Mouse (Mus musculus) brain, adult 2 months (tissue): Measurements from ENCODE around the gene Ddhd1.

Experiments
- DNase-seq: peaks from one replicate; pipeline ENCODE4 v3.0.0; 2011; ENCODE audit warnings: low read depth, low spot score

The Ddhd1 gene

DNA sequence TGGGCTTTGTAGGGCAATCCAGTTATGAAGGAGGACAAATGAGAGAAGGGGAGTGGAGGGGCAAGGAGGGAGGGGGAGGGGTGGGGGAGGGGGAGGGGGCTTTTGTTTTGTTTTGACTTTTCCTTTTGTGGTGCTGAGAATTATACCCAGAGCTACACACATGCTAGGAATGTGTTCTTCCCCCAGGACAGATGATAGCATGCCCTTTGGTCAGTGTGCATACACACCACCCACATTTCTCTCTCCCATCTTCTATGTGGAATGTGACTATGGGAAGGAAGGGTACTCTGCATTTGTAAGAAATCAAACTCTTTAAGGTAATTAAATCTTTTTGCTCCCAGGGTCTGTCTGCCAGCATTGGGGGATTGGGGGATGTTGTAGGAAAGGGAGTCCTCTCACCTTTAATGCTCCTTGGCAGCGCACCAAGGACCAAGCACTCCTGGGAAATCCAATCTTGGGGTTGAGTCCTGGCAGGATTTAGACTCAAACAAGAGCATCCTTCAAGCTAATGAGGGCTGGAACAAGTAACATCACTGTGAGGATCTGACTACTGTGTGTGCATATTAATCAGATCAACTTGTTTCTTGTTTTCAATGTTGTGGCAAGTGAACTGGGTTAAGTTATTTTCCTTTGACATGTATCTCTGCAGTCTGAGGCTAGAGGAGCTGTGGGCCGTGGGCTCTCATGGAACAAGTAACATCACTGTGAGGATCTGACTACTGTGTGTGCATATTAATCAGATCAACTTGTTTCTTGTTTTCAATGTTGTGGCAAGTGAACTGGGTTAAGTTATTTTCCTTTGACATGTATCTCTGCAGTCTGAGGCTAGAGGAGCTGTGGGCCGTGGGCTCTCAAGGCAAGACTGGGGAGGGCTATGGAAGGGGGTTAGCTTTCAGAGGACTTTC lies 76.8 kb downstream of the Ddhd1 start:
- peak; percentile 37 for DNase-seq

DNA sequence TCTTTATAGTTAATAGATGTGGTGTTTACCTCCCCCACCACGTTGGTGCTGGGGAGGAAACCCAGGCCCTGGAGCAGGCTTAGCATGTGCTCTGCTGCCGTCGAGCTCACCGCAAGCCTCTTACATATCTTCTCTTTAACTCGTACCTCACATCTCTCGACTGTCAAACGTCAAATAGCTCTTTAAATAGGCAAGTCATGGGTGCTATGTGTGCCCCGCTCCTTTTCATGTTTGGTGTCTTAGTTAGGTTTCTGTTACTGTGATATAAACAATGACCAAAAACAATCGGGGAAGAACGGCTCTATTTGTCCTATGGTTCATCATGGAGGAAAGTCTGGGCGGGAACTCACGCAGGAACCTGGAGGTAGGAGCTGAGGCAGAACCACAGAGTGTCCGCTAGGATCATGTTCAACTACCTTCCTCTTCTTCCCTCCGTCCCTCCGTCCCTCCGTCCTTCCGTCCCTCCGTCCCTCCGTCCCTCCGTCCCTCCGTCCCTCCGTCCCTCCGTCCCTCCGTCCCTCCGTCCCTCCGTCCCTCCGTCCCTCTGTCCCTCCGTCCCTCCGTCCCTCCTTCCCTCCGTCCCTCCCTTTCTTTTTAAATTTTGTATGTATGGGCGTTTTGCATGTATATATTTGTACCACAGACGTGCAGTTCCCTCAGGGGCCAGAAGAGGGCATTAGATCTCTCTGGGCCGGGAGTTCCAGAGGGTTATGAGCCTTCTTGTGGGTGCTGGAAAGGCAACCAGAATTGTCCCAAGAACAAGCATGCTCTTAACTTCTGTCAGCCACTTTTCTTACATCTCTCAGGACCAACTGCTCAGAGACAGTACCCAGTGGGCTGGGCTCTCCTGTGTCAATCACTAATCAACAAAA lies 91.6 kb downstream of the Ddhd1 start:
- DNase-seq = peak; percentile 76

DNA sequence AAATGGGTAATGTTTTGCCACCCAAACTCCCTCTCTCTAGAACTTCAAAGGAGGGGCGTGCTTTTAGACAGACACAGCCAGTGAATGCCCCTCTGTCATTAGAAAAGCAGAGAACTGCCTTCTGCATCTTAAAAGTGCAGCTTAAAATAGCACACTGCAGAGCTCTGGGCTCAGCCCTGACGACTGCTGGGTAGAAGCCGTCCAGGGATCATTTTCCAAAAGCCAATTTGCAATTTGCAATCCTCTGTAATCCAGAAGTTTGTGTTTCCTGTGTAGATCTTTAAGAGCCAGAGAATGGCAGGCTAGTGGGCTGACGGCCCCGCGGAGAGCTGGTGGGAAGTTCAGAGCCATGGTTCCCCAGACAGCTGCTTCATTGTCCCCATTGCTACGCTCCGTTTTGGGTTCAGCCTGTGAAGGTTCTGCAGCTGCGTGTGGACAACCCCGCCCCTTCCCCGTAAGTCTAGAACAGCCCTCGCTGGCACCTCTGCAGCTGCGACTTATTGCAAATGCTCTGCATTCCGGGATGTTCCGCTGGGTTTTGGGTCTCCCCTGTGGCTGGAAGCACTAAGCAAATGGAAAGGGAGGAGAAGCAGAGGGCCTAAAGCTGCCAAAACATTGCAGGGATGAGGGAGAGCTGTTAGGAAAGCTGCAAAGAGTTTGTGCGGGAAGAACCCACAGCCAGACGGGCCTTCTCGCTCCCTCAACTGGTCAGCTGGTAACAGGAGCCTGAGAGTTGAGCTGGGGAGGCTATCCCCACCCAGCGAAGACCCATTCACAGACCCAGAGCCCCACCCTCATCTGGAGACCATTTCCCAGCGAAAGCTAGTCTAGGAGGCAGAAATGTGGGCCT lies 92.5 kb downstream of the Ddhd1 start:
- peak; percentile 86 for DNase-seq

GRCm38 (mm10) chr14:45563577-45563976 lies 94.4 kb downstream of the Ddhd1 start:
- DNase-seq = peak; percentile 48

GRCm38 (mm10) chr14:45561681-45562080 lies 96.3 kb downstream of the Ddhd1 start:
- peak; percentile 95 for DNase-seq

DNA sequence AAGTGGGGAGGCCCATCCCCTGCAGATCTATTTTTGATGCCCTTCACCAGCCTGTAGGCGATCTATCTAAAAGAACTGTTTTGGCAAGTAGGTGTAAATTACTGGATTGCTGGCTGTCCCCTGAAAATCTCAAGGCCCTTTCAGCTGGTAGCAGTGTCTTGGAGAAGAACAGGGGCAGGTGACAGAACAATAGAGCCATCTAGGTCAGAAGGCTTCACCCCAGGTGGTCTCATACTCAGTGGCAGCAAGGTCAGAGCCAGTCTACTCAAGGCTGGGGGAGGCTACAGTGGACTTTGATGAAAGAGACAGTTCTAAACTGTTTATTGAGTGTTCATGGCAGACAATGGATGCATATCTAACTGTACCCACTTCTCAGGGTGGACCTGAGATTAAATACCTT lies 98.9 kb downstream of the Ddhd1 start:
- peak; percentile 48 for DNase-seq

GRCm38 (mm10) chr14:45554336-45554735 lies 103.6 kb downstream of the Ddhd1 start:
- DNase-seq = no peak

DNA sequence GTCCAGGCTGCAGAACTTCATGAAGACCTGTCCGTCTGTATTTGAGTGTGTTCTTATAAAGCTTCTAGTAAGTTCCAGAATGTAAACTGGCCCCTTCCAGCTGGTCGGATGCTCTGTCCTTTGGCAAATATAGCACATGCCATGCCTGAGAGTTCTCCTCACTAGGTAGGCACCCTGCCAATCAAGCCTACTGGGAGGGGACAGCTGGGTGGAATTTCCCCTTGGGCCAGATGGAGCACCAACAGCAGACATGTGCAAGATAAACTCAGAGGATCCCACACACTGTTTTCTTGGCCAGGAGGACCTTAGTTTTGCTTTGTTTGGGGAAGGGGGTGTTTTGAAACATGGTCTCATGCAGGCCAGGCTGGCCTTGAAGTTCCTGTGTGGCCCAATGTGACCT lies 104.1 kb downstream of the Ddhd1 start:
- peak; percentile 71 for DNase-seq

GRCm38 (mm10) chr14:45552431-45552830 lies 105.5 kb downstream of the Ddhd1 start:
- no peak for DNase-seq

- DNase-seq = peak; percentile 66
Measured at GRCm38 (mm10) chr14:45551121-45551768, 106.7 kb downstream of the Ddhd1 start.

- peak; percentile 81 for DNase-seq
Measured at GRCm38 (mm10) chr14:45550010-45550647, 107.8 kb downstream of the Ddhd1 start.

DNA sequence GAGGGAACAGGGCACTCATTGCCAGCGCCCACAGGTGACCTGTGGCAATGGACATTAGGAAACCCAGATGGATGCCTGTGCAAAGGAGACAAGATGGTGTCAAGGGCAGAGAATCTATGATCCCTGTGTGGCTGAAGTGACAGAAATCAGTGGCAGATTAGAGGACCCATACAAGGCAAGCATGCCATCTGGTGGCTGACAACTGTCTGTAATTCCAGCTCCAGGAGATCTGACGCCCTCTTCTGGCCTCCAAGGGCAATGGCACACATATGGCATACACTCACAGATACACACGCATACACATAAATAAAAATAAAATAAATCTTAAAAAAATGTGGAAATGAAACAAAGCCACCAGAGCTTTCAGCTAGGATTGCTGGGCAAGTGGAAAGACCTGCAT lies 109.8 kb downstream of the Ddhd1 start:
- DNase-seq = no peak

DNA sequence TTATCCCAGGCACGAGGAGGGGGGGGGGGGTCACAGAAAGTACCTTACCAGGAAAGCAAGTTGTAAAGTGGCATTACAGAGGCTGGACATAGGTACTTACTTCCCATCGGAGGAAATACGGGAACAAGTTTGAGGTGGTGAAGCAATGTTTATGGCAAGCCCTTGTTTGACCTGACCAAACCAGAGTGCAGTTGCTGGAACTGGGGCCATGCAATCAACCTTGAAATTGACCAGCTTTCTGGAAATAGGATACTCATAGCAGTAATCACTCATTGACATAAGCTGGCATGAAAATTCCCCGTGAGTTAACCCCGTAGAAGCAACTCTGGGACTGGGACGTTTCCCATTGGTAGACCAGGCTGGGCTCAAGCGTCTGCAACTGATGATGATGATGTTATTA lies 113.0 kb downstream of the Ddhd1 start:
- no peak for DNase-seq

- DNase-seq = no peak
Measured at GRCm38 (mm10) chr14:45544026-45544425, 113.9 kb downstream of the Ddhd1 start.

DNA sequence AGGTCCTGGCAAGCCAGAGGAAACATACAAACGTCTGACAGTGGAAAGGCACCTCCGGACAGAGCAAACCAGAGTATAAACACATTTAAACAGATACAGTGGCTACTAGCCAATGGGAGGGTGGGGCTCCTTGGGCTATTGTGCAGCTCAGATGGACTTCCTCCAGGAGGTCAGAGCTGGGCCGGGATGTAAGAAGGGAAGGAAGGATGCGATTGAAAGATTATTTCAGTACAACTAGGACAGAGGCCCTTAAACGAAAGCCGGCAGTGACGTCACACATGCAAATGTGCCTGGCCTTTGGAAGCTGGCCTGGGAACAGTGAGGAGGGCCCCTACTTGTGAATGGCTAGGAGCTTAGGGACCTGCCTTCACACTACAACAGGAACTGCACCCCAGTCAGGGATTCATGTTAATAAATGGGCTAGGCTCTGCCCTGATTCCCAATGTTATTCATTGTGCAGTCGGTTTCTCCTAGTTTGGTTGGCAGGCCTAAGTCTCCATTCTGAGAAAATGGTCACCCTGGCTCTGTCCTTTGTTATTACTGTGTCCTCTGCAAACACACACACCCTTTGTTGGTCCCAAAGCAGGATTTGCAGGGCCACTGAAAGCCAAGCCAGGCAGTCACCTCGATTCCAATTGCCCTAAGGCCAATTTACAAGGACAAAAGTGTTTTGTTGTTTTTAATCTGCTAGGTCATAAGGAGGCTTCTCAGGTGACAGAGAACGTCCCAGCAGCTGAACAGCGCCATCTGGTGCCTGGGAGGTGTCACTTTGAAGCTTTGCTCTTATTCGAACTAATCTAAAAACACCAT lies 118.1 kb downstream of the Ddhd1 start:
- peak; percentile 84 for DNase-seq
